Mouse (Mus musculus) MEL (cell line): ENCODE measurements around the gene Klhl40.

Source experiments
- CTCF ChIP-seq, 3 experiments: IDR thresholded peaks in 2 of 3; conservative IDR thresholded peaks in 1 of 3; 2 replicates each; pipeline ENCODE4 v1.5.1; 2011 to 2012; ENCODE audit warnings: low read length in 3 of 3, low read depth in 2 of 3, mild to moderate bottlenecking in 2 of 3, improper control_type of control experiment in 1 of 3, inconsistent platforms in 1 of 3, mixed read lengths in 1 of 3, moderate library complexity in 1 of 3; ENCODE audit not compliant: control insufficient read depth in 1 of 3, insufficient read depth in 1 of 3, poor library complexity in 1 of 3, severe bottlenecking in 1 of 3
- KAT2A ChIP-seq: conservative IDR thresholded peaks from 2 replicates; pipeline ENCODE4 v1.6.1; 2012; ENCODE audit warnings: low read depth, low read length, improper control_type of control experiment, inconsistent platforms
- MAX ChIP-seq: IDR thresholded peaks from 2 replicates; pipeline ENCODE4 v1.6.1; 2011; ENCODE audit warnings: low read length, improper control_type of control experiment
- POLR2A ChIP-seq, 2 experiments: IDR thresholded peaks; 2 replicates each; pipeline ENCODE4 v1.6.1; 2011 to 2012; ENCODE audit warnings: low read length in 2 of 2, mild to moderate bottlenecking in 2 of 2, control low read depth in 1 of 2, improper control_type of control experiment in 1 of 2, low read depth in 1 of 2, moderate library complexity in 1 of 2; ENCODE audit not compliant: control insufficient read depth in 1 of 2, insufficient read depth in 1 of 2, poor library complexity in 1 of 2
- POLR2AphosphoS5 ChIP-seq: IDR thresholded peaks from 2 replicates; pipeline ENCODE4 v1.6.1; 2012; ENCODE audit warnings: low read depth, borderline replicate concordance, mild to moderate bottlenecking, inconsistent platforms, low read length, moderate library complexity, mixed read lengths
- SMC3 ChIP-seq: IDR thresholded peaks from 2 replicates; pipeline ENCODE4 v1.6.1; 2011; ENCODE audit warnings: low read depth, low read length, improper control_type of control experiment
- TAL1 ChIP-seq: IDR thresholded peaks from 2 replicates; pipeline ENCODE4 v1.6.1; 2012; ENCODE audit warnings: mild to moderate bottlenecking, inconsistent platforms, low read length, moderate library complexity, mixed read lengths
- ZC3H11A ChIP-seq: IDR thresholded peaks from 2 replicates; pipeline ENCODE4 v1.6.1; 2012; ENCODE audit warnings: low read depth, mild to moderate bottlenecking, inconsistent platforms, low read length, improper control_type of control experiment

DNA sequence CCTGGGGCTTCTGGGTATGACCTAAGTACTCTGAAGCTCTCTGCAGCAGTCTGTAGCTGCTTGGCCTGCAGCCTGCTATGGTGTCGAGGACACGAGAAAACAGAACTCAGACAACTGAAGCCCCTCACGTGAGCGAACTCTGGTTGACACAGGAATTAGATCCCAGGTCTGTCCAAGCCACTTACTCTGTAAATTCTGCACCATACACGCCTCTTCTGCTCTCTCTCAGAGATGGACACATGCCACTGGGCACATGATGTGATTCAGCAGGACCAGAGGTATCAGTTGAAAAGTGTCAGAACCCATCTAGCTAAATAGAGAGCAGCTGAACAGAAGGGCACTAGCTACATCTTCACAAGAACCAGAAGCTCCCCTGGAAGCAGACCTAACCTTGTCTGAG lies 5.0 kb upstream of the Klhl40 start:
- TF ChIP-seq POLR2A (IDR thresholded peaks at IDR 0.05; ENCODE audit: control insufficient read depth in 1 of 2, insufficient read depth in 1 of 2, low read depth in 1 of 2, low read length in 2 of 2, poor library complexity in 1 of 2), result no peak
- no peak for TF ChIP-seq TAL1
- no peak for TF ChIP-seq KAT2A
- TF ChIP-seq CTCF (IDR thresholded peaks at IDR 0.05 in 2 of 3, conservative IDR thresholded peaks at IDR 0.05 in 1 of 3; ENCODE audit: control insufficient read depth in 1 of 3, insufficient read depth in 1 of 3, low read depth in 2 of 3, low read length in 3 of 3, poor library complexity in 1 of 3, severe bottlenecking in 1 of 3), result no peak
- no peak for TF ChIP-seq MAX
- no peak for TF ChIP-seq POLR2AphosphoS5
- no peak for TF ChIP-seq ZC3H11A
- no peak for TF ChIP-seq SMC3
